Mouse (Mus musculus) lung, postnatal 0 days (tissue): Measurements from ENCODE around the gene Sdhc. TPM values are rescaled to one million over a fixed set of nuclear protein-coding genes. Genes with fewer than 3 reads are reported as not detected.

Experiments used
- ATAC-seq: fragments of 200-750 bp; cut with Nextera tagmentation; 2 replicates; pipeline ENCODE4 v1.8.0; 2017; ENCODE audit warnings: moderate library complexity
- DNase-seq: peaks from one replicate; pipeline ENCODE4 v3.0.0-alpha.2; 2016; ENCODE audit warnings: low spot score
- H3K27ac ChIP-seq: fragments of 300-500 bp; sonication (generic); 2 replicates; pipeline ENCODE4 v1.5.1; 2014; ENCODE audit warnings: antibody characterized with exemption, mild to moderate bottlenecking, low read length, mixed read lengths
- H3K27me3 ChIP-seq: fragments of 300-500 bp; sonication (generic); replicated peaks from 2 replicates; pipeline ENCODE4 v1.6.1; 2014; ENCODE audit warnings: low read length, mixed read lengths; ENCODE audit not compliant: insufficient read depth
- H3K36me3 ChIP-seq: fragments of 300-500 bp; sonication (generic); 2 replicates; pipeline ENCODE4 v1.6.1; 2014; ENCODE audit warnings: low read length, mixed read lengths; ENCODE audit not compliant: insufficient read depth
- H3K4me1 ChIP-seq: fragments of 300-500 bp; sonication (generic); 2 replicates; pipeline ENCODE4 v1.6.1; 2014; ENCODE audit warnings: antibody characterized with exemption, low read depth, low read length, mixed read lengths; ENCODE audit not compliant: insufficient read depth
- H3K4me2 ChIP-seq: fragments of 300-500 bp; sonication (generic); replicated peaks from 2 replicates; pipeline ENCODE4 v1.6.1; 2014; ENCODE audit warnings: low read depth, mild to moderate bottlenecking, low read length, moderate library complexity, mixed read lengths
- H3K4me3 ChIP-seq: fragments of 300-500 bp; sonication (generic); 2 replicates; pipeline ENCODE4 v1.5.1; 2014; ENCODE audit warnings: low read depth, low read length
- H3K9ac ChIP-seq: fragments of 300-500 bp; sonication (generic); replicated peaks from 2 replicates; pipeline ENCODE4 v1.6.1; 2014; ENCODE audit warnings: low read depth, mild to moderate bottlenecking
- H3K9me3 ChIP-seq: fragments of 300-500 bp; sonication (generic); 2 replicates; pipeline ENCODE4 v1.6.1; 2016; ENCODE audit warnings: low read length, mixed read lengths
- CTCF ChIP-seq: IDR thresholded peaks from 2 replicates; pipeline ENCODE4 v1.5.1; 2016; ENCODE audit warnings: antibody characterized with exemption, mild to moderate bottlenecking
- EP300 ChIP-seq: IDR thresholded peaks from 2 replicates; pipeline ENCODE4 v1.6.1; 2016; ENCODE audit warnings: antibody characterized with exemption, mild to moderate bottlenecking, control low read depth
- WGBS: fragments of 180-500 bp; shearing (Covaris S2); extraction: QIAGEN DNeasy Blood & Tissue Kit; methylation state at CpG from one replicate; pipeline ENCODE4 v1.1.7; 2014; 5-methylcytosine and 5-hydroxymethylcytosine counted together
- polyA plus RNA-seq: library from polyadenylated mRNA; unstranded; fragments of >200 nt; fragmentation: Nextera tagmentation; extraction: Ambion mirVana; gene quantifications from 2 replicates; pipeline ENCODE4 v1.2.1, GENCODE M21; 2015

Sdhc gene
- polyA plus RNA-seq, 1 experiment from 2014 or later: 157 TPM

DNA sequence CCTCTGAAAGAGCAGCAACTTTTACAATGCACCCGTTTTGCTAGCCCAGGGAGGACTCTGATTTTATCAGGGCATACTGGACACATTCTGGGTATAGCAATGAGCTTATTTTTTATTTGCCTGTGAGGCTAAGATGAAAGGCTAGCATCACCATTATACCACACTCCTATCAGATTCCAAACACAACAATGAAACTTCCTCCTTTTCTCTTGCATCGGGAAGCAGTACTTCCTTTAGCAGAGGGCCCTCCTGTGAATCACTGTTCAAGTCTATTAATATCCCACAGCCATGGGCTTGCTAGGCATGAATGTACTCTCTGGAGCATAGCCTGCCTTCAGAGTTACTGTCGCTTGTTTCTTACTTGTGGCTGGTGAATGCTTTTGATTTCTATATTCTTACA is 20.7 kb upstream of the Sdhc start:
- ATAC-seq: peak; percentile 91
- H3K4me1 ChIP-seq: no peaks in the 10 kb centered on the region
- H3K4me2 ChIP-seq: no peak overlapping the region
- H3K9me3 ChIP-seq: no peaks in the 10 kb centered on the region
- H3K36me3 ChIP-seq: no peaks in the 10 kb centered on the region
- TF ChIP-seq CTCF (no peak), EP300 (peak; percentile 59)
- no peak overlapping the region for H3K9ac ChIP-seq
- H3K4me3 ChIP-seq: no peak overlapping the region
- H3K27me3 ChIP-seq: no peaks in the 10 kb centered on the region
- peak; percentile 70 for DNase-seq
- 43% methylated on average over 3 of the region's 3 CpGs for WGBS
- peak overlapping the region; percentile 59 for H3K27ac ChIP-seq

DNA sequence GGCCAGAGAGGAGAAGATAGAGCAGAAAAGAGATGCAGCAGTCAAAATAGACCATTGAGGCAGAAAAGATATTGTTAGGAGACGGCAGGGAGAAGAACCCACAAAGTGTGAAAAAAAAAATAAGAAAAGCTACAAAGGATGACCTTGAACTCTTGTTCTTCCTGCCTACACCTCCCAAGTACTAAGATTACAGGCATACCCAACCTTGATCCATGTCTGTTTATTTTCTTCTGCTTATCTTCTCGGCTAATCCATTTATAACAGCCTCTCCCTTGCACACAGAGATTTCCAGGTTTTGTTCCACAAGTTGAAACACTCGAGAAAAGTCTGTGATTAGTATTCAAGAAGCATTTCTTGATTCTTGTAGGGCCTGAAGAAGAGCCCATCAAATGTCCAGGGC is 19.5 kb upstream of the Sdhc start:
- no peaks in the 10 kb centered on the region for H3K27me3 ChIP-seq
- no peaks in the 10 kb centered on the region for H3K4me1 ChIP-seq
- TF ChIP-seq CTCF: no peak
- no peak for TF ChIP-seq EP300
- no peak overlapping the region for H3K9ac ChIP-seq
- 27% methylated on average over 3 of the region's 3 CpGs for WGBS
- ATAC-seq (no peak), DNase-seq (no peak)
- H3K4me3 ChIP-seq: no peak overlapping the region
- no peaks in the 10 kb centered on the region for H3K9me3 ChIP-seq
- no peak overlapping the region; the same call in 1 of the 2 replicates for H3K27ac ChIP-seq
- H3K4me2 ChIP-seq: no peak overlapping the region
- no peaks in the 10 kb centered on the region for H3K36me3 ChIP-seq

DNA sequence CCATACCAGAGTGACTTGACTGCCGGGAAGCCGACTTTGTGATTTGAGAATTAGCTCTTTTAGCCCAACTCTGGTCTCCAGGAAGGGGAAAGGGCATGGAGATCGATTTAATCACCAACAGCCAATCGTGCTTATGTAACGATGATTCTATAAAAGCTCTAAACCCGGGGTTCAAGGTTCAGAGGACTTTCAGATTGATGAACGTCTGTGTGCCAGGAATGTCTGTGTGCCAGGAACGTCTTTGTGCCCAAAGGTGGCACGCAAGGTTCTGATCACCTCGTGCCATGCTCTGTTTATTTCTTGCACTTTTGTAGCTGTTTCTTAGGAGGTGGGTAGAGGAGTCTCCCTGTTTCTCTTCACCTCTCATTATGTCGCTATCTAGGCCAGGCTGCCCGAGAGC is 18.5 kb upstream of the Sdhc start:
- ATAC-seq (no peak), DNase-seq (no peak)
- H3K27ac ChIP-seq: no peak overlapping the region
- no peaks in the 10 kb centered on the region for H3K27me3 ChIP-seq
- WGBS: 87% methylated on average over 12 of the region's 12 CpGs
- no peaks in the 10 kb centered on the region for H3K4me1 ChIP-seq
- no peak overlapping the region for H3K9ac ChIP-seq
- H3K9me3 ChIP-seq: no peaks in the 10 kb centered on the region
- no peaks in the 10 kb centered on the region for H3K36me3 ChIP-seq
- TF ChIP-seq EP300 (no peak), CTCF (no peak)
- H3K4me3 ChIP-seq: no peak overlapping the region
- H3K4me2 ChIP-seq: no peak overlapping the region

DNA sequence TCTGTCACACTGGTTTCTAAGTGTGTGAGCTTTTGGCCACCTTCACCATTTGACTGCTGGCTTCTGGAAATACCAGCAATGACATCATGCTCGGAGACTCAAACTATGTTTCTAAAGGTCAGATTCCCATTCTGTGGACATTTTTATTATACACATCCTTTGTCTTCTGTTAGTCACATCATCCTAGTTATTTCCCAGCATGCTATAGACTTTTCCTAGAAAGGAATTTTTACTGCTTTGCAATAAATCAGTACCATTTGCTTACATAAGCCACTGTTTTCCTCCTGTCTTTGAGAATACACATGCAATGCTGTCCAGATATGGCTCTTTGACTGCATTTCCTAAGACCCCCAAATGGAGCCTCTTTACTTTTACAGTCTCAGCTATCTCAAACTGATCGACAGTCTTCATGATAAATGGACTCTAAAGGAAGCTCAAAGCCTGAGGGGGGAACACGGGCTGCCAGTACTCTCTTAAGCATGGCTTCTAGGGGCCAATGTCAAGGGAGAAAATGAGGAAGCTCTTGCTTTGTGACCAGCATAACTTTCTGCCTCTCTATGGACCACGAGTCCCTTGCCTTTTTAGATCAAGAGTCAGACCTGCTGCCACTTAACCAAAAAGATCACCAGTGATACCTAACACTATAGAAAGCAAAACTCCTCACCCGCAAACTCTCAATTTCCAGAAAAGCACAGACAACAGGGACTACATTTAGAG is 15.4 kb upstream of the Sdhc start:
- Histone ChIP-seq H3K27ac (no peak overlapping the region), H3K27me3 (no peaks in the 10 kb centered on the region), H3K9me3 (no peaks in the 10 kb centered on the region), H3K4me2 (no peak overlapping the region), H3K4me1 (no peaks in the 10 kb centered on the region), H3K4me3 (no peak overlapping the region), H3K9ac (no peak overlapping the region), H3K36me3 (no peaks in the 10 kb centered on the region)
- 64% methylated on average over 5 of the region's 5 CpGs for WGBS
- no peak for TF ChIP-seq EP300
- no peak for TF ChIP-seq CTCF
- no peak for ATAC-seq
- DNase-seq: no peak

DNA sequence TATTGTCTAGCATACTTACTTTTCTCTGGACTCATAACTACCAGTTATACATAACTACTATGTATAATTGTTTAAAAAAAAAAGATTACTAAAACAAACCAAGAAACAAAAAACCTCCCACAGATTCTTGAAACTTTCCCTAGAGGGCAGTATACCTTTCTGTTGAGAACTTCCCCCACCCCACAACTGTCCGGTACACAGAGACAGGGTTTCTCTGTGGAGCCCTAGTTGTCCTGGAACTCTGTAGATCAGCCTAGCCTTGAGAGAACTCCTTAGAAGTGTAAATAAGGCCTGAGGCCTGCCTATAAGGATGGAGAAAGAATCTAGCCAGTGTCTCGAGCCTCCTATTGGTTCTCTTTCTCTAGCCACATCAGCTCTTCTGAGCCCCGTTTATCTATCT is 13.9 kb upstream of the Sdhc start:
- H3K27ac ChIP-seq: no peak overlapping the region
- no peak overlapping the region for H3K4me2 ChIP-seq
- TF ChIP-seq CTCF: peak; percentile 60
- TF ChIP-seq EP300: no peak
- no peak overlapping the region for H3K4me3 ChIP-seq
- DNase-seq (peak; percentile 57), ATAC-seq (no peak)
- H3K4me1 ChIP-seq: no peaks in the 10 kb centered on the region
- H3K27me3 ChIP-seq: 0 out of 2 replicates have a peak, but pooled peaks cover 3% of the 10 kb centered on the region
- 50% methylated on average over 3 of the region's 3 CpGs for WGBS
- H3K9ac ChIP-seq: no peak overlapping the region
- no peaks in the 10 kb centered on the region for H3K9me3 ChIP-seq
- H3K36me3 ChIP-seq: no peaks in the 10 kb centered on the region

DNA sequence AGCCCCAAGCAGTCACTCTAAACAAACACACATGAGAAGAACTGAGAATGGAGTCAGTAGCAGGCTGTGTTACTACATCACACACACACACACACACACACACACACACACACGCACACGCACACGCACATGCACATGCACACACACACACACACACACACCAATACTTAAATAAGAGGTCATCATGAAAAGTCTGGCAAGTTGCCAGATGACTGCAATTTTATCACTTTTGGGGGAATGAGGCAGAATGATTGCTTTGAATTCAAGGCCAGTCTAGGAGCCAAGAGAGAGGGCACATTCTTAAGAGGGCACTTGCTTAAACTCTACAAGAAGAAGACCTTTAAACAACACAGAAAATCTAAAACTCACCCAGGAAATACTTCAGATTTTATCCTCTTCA is 12.1 kb upstream of the Sdhc start:
- no peak for ATAC-seq
- DNase-seq: no peak
- Histone ChIP-seq H3K36me3 (no peaks in the 10 kb centered on the region), H3K9me3 (no peaks in the 10 kb centered on the region), H3K4me1 (no peaks in the 10 kb centered on the region), H3K27ac (no peak overlapping the region), H3K9ac (no peak overlapping the region), H3K4me3 (no peak overlapping the region), H3K27me3 (0 out of 2 replicates have a peak, but pooled peaks cover 3% of the 10 kb centered on the region), H3K4me2 (no peak overlapping the region)
- WGBS: 87% methylated on average over 3 of the region's 3 CpGs
- TF ChIP-seq CTCF: no peak
- TF ChIP-seq EP300: no peak
